Comparison of ENCODE assay signal across 9 mouse cellular contexts in the genomic region with DNA sequence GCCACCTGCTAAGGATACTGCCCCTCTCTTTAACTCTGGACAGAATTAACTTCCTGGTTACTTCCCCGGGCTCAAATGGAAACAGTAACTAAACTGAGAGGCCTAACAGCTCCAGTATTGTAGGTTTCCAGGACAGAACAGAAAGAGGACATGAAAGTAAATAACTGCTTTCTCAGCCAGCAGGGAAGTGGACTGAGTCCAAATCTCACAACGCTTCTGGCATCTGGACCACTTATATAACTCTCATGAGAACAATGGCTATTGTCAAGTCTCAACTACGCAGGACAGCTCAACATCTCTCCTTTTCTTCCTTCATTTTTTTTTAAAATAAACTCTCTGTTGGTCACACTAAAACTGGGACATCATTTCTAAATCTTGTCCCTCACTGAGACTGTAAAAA.
DNase-seq lines count a peak whose midpoint lies in the region; ATAC-seq lines count a peak whose summit lies in the region.
"Had no signal": no experiment of that assay in that cellular context is flagged by ENCODE, and none has a peak within 500 bp of the region (broad histone marks: within the 10 kb centered on the region; RNA-seq: fewer than 3 reads in every experiment).

No protein-coding gene starts in this region.

- ATAC-seq in frontal cortex, adult (ENCODE audit: low TSS enrichment): peak; percentile 79
- no peak for ATAC-seq in CD4-positive, CD25-positive, alpha-beta regulatory T cell, adult 4 months

- intact Hi-C loops in left cerebral cortex, postnatal 10 days (cut with DNase I): no loop called here

- no peak for DNase-seq in frontal cortex, postnatal 14 days (ENCODE audit: low spot score in 2 of 2)
- DNase-seq in lung, postnatal 10 days: peak; percentile 2
- no peak for DNase-seq in lung, adult 18-20 months
- DNase-seq in cerebellum, postnatal 10 days: peak; percentile 13 to 32
- DNase-seq in left cerebral cortex, postnatal 10 days (ENCODE audit: extremely low spot score in 1 of 2, low spot score in 2 of 2): peak; percentile 3 to 17
- DNase-seq in adrenal gland, adult (ENCODE audit: inconsistent age in 2 of 2, low spot score in 1 of 2): no peak
- DNase-seq: kidney, adult 9 months had no signal

Comparison
In these comparisons a context has a peak if more than half of its experiments do, and no peak if none do; other contexts are left out.
1. DNase-seq: peak in lung, postnatal 10 days (single experiment), cerebellum, postnatal 10 days (2 of 2) and left cerebral cortex, postnatal 10 days (2 of 2); none in frontal cortex, postnatal 14 days (0 of 2), lung, adult 18-20 months (0 of 2) and adrenal gland, adult (0 of 2).